ENCODE assay signal across 8 mouse cellular contexts in genomic region chr12:21543153-21543894, GRCm38 (mm10).
DNase-seq lines count a peak whose midpoint lies in the region; ATAC-seq and TF ChIP-seq lines count a peak whose summit lies in the region.
"Not testable (repeated sequence)": the region's sequence is repeated elsewhere in the genome, so short reads cannot be mapped to it uniquely, and the experiment has no call there.

No protein-coding gene starts in this region.

- not testable (repeated sequence) for H3K27me3 ChIP-seq in CH12.LX (replicated peaks); forebrain, embryonic 11.5 days (ENCODE audit: control insufficient read depth, insufficient read depth, low read length); heart, embryonic 16.5 days (ENCODE audit: control insufficient read depth, insufficient read depth, low read length); liver, embryonic 14.5 days (ENCODE audit: control insufficient read depth, insufficient read depth, low read length); stomach, embryonic 14.5 days (ENCODE audit: control insufficient read depth, insufficient read depth, low read length)

- peak overlapping the region; percentile 58 to 88 (median 58) for H3K4me3 ChIP-seq in CH12.LX (replicated peaks in 1 of 3; ENCODE audit: low read depth in 2 of 3, low read length in 2 of 3, poor library complexity in 1 of 3)
- peak overlapping the region; percentile 42 for H3K4me3 ChIP-seq in forebrain, embryonic 11.5 days (ENCODE audit: low read depth, low read length)
- H3K4me3 ChIP-seq in heart, embryonic 16.5 days (ENCODE audit: low read length): peak overlapping the region; percentile 70
- peak overlapping the region; percentile 46 to 52 for H3K4me3 ChIP-seq in liver, embryonic 14.5 days (ENCODE audit: insufficient read depth in 1 of 2, low read depth in 2 of 2, low read length in 2 of 2)
- peak overlapping the region; percentile 43 for H3K4me3 ChIP-seq in stomach, embryonic 14.5 days (ENCODE audit: low read depth, low read length)

- not testable (repeated sequence) for TF ChIP-seq CTCF in CH12.LX (conservative IDR thresholded peaks at IDR 0.05 in 1 of 2, IDR thresholded peaks at IDR 0.05 in 1 of 2; ENCODE audit: low read depth in 2 of 2, low read length in 2 of 2); liver, embryonic 14.5 days (IDR thresholded peaks at IDR 0.05; ENCODE audit: low read depth)

- WGBS in forebrain, embryonic 11.5 days: 4% methylated on average over 31 of the region's 34 CpGs
- 2% methylated on average over 34 of the region's 34 CpGs for WGBS in heart, embryonic 16.5 days
- WGBS in liver, embryonic 14.5 days (ENCODE audit: insufficient replicate concordance): 3% methylated on average over 34 of the region's 34 CpGs
- WGBS in stomach, embryonic 14.5 days: 1% methylated on average over 32 of the region's 34 CpGs

- peak; percentile 46 for DNase-seq in CH12.LX (ENCODE audit: extremely low read depth)
- DNase-seq in c-Kit-positive CD71-positive TER-119-negative erythroid progenitor cells, embryonic 14.5 days (ENCODE audit: low read depth): peak; percentile 50
- DNase-seq in forebrain, embryonic 11.5 days (ENCODE audit: low spot score): peak; percentile 69
- DNase-seq in kidney, postnatal 25 days: peak; percentile 72 to 82
- DNase-seq in liver, embryonic 14.5 days (ENCODE audit: low read depth in 3 of 3, low spot score in 3 of 3): peak in 2 of 3 experiments; percentile 28 to 40
- DNase-seq in natural killer cell, adult 2 months (ENCODE audit: low spot score in 2 of 2): peak; percentile 40 to 51

- H3K4me1 ChIP-seq in CH12.LX (ENCODE audit: control insufficient read depth in 1 of 2, insufficient read depth in 2 of 2); forebrain, embryonic 11.5 days (replicated peaks; ENCODE audit: control insufficient read depth, insufficient read depth, low read length); heart, embryonic 16.5 days (ENCODE audit: control insufficient read depth, insufficient read depth, low read length); liver, embryonic 14.5 days (replicated peaks; ENCODE audit: control insufficient read depth in 2 of 2, insufficient read depth in 2 of 2, low read length in 1 of 2); stomach, embryonic 14.5 days (ENCODE audit: control insufficient read depth, insufficient read depth, low read length): not testable (repeated sequence)

- peak overlapping the region; percentile 90 for H3K4me2 ChIP-seq in CH12.LX (ENCODE audit: insufficient read depth, low read depth, poor library complexity, severe bottlenecking)
- peak overlapping the region; percentile 54 for H3K4me2 ChIP-seq in forebrain, embryonic 11.5 days (ENCODE audit: low read depth, low read length, severe bottlenecking)
- H3K4me2 ChIP-seq in heart, embryonic 16.5 days (ENCODE audit: low read depth, low read length): peak overlapping the region; percentile 67
- peak overlapping the region; percentile 52 for H3K4me2 ChIP-seq in liver, embryonic 14.5 days (ENCODE audit: low read depth)
- peak overlapping the region; percentile 48 for H3K4me2 ChIP-seq in stomach, embryonic 14.5 days (replicated peaks; ENCODE audit: low read depth, low read length)

- peak overlapping the region; percentile 68 for H3K9ac ChIP-seq in CH12.LX (ENCODE audit: insufficient read depth, low read depth)
- H3K9ac ChIP-seq in forebrain, embryonic 11.5 days (ENCODE audit: low read length): peak overlapping the region; percentile 67
- peak overlapping the region; percentile 75 for H3K9ac ChIP-seq in heart, embryonic 16.5 days (ENCODE audit: low read length)
- not testable (repeated sequence) for H3K9ac ChIP-seq in liver, embryonic 14.5 days (replicated peaks)
- peak overlapping the region; percentile 47; the same call in 1 of the 2 replicates for H3K9ac ChIP-seq in stomach, embryonic 14.5 days (replicated peaks; ENCODE audit: low read depth, low read length)

- not testable (repeated sequence) for H3K79me2 ChIP-seq in CH12.LX (replicated peaks; ENCODE audit: control insufficient read depth, extremely low read depth, insufficient read depth, poor library complexity, severe bottlenecking)

- dilution Hi-C loops in CH12.LX (cut with MboI; ENCODE audit: extremely low pct_ligation_motif_present, extremely low pct_unique_long_range_greater_than_20kb, low sequenced_read_pairs): not testable (repeated sequence)

- TF ChIP-seq EP300 in CH12.LX (IDR thresholded peaks at IDR 0.05; ENCODE audit: low read length); liver, embryonic 14.5 days (IDR thresholded peaks at IDR 0.05; ENCODE audit: low read depth): not testable (repeated sequence)

- not testable (repeated sequence) for H3K27ac ChIP-seq in CH12.LX (ENCODE audit: insufficient read depth, low read depth); forebrain, embryonic 11.5 days (ENCODE audit: low read depth, low read length); liver, embryonic 14.5 days; stomach, embryonic 14.5 days (ENCODE audit: low read length)
- H3K27ac ChIP-seq in heart, embryonic 16.5 days (ENCODE audit: low read length): peak overlapping the region; percentile 30

- not testable (repeated sequence) for H3K36me3 ChIP-seq in CH12.LX (replicated peaks in 1 of 2; ENCODE audit: control insufficient read depth in 1 of 2, insufficient read depth in 1 of 2, low read length in 1 of 2); forebrain, embryonic 11.5 days (ENCODE audit: control insufficient read depth, insufficient read depth, low read length); heart, embryonic 16.5 days (ENCODE audit: control insufficient read depth, insufficient read depth); liver, embryonic 14.5 days (replicated peaks; ENCODE audit: control insufficient read depth, insufficient read depth, low read depth); stomach, embryonic 14.5 days (ENCODE audit: control insufficient read depth, insufficient read depth, low read length)

- TF ChIP-seq RAD21 in CH12.LX (IDR thresholded peaks at IDR 0.05; ENCODE audit: low read depth, low read length): not testable (repeated sequence)

- peak; percentile 76 for ATAC-seq in forebrain, embryonic 11.5 days (replicated peaks; ENCODE audit: low FRiP score)
- ATAC-seq in heart, embryonic 16.5 days (replicated peaks; ENCODE audit: extremely low read depth, insufficient read depth, low FRiP score): peak; percentile 93
- ATAC-seq in liver, embryonic 14.5 days (ENCODE audit: insufficient read depth): not testable (repeated sequence)
- peak; percentile 88; the same call in 1 of the 2 replicates for ATAC-seq in stomach, embryonic 14.5 days (ENCODE audit: insufficient number of reproducible peaks, insufficient read depth, low FRiP score, low read depth)

- in situ Hi-C loops in CH12.LX (cut with MboI; ENCODE audit: low pct_ligation_motif_present, low pct_unique_long_range_greater_than_20kb, low sequenced_read_pairs): not testable (repeated sequence)

- H3K9me3 ChIP-seq in CH12.LX (replicated peaks; ENCODE audit: low read length); forebrain, embryonic 11.5 days (ENCODE audit: control insufficient read depth, low read length); heart, embryonic 16.5 days (replicated peaks; ENCODE audit: control insufficient read depth, low read length); liver, embryonic 14.5 days (ENCODE audit: control insufficient read depth, low read length); stomach, embryonic 14.5 days (ENCODE audit: control insufficient read depth, low read depth, low read length): not testable (repeated sequence)

- TF ChIP-seq POLR2A in CH12.LX (IDR thresholded peaks at IDR 0.05; ENCODE audit: low read depth, low read length): peak; percentile 71

TF ChIP-seq in CH12.LX, 34 proteins besides CTCF, POLR2A, EP300 and RAD21:
- TF ChIP-seq ELF1 (IDR thresholded peaks at IDR 0.05; ENCODE audit: low read depth, low read length) (peak; percentile 64; the same call in 1 of the 2 replicates), HCFC1 (IDR thresholded peaks at IDR 0.05; ENCODE audit: low read depth, low read length) (peak; percentile 71), TCF12 (IDR thresholded peaks at IDR 0.05; ENCODE audit: low read depth, low read length) (0 out of 2 replicates have a peak, but pooled peaks have one; percentile 49), NELFE (IDR thresholded peaks at IDR 0.05; ENCODE audit: low read depth, low read length) (peak; percentile 48; the same call in 1 of the 2 replicates)
